Mouse (Mus musculus): ENCODE data around the gene Sec23a.
"Not testable (repeated sequence)": the region's sequence is repeated elsewhere in the genome, so short reads cannot be mapped to it uniquely, and the experiment has no call there.

Gene Sec23a

DNA sequence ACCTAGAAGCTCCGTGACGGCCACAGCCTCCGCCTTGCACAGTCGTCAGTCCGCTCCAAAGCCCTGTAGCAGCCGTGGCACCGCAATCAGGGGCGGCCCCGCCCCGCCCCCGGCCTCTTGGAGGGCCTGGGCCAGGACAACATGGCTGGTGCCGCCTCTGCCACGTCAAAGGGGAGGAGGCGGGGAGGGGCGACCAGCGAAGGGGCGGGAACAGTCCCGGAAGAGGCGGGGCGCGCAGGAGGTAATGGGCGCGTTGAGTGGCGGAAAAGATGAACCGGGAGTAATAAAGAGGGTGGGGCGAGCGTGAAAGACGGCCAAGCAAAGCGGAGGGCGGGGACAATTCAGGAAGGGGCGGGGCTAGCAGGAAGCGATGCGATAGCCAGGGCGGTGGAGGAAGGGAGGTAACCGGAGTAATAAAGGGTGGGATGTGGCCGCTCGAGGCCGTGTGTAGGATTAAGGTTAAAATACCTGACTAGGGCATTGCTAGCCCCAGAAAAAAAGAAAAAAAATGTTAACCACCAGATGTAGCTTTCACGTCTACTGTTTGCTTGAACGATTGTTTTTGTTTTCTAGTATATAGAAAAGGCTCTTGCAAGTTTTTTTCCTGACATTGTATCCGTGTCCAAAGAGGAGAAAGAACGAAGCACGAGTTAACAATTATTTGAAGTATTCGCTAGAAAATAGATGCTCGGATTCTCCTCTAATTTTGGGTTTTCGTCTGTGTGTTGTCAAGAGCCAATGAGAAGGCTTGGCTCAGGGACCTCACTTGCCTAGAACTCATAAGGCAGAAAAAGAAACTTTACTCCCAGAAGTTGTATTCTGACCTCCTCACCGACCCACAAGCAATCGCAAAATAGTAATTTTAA lies at the start of gene Sec23a:
Gene Sec23a, minus strand, starts transcription at position 174 of the 866 bp plus-strand sequence.
- in situ Hi-C loops (cut with MboI; ENCODE audit: unreplicated experiment in 2 of 2): loop anchor here (5.0 to 25.0 kb wide), 4 partner anchors 50 to 525 kb away; partner anchors contain the start of genes Fbxo33 (in 1 of the 2) and Trappc6b (in 1 of the 2)

DNA sequence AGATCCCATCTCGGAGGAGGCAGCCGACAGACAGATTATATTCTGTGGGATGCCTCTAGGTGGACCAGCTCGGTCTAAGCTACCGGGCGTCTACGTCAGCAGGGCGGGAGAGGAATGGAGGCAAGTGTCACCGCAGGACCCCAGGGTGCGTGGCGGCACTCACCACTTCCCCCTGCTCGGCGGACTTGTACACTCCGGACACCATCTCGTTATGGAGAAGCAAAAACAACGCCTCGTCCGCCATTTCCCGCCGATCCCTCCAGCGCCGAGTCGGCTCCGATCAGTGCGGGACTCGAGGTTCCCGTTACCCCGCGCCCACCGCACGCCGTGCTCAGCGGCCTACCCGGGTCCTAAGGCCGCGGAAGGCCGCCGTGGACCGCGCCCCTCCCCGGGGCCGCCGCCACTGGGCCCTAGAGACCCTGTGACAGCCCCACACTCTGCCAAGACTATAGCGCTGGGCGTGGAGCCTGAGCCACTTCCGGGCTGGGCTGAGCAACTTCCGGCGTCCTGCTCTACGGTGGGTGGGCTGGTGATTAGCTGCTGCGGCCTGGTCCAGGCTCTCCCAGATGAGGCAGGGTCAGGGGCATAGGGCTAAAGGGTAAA lies 49.3 kb upstream of the Sec23a start, which contains the start of gene Trappc6b:
Gene Trappc6b, minus strand, starts transcription at position 480 of the 603 bp plus-strand sequence.
- in situ Hi-C loops (cut with MboI; ENCODE audit: unreplicated experiment in 2 of 2): loop anchor here in 1 of 2 experiments (5.0 kb wide), 1 partner anchor 49 kb away; the partner anchor contains the start of genes Gemin2 and Sec23a

DNA sequence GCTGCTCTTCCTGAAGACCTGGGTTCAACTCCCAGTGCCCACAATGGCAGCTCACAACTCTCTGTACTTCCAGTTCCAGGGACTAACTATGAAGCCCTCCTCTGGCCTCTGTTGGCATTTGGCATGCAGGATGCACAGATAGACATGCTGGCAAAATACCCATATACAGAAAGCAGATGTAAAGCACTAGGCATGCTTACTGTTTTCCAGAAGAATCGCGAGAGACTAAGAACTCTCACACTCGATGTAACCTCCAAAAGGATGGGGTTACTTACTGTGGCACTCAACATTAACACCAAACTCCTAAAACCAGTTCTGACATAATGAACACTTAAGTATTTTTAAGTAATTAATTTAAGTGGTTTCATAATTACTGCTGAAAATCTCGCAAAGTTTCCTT lies 48.5 kb upstream of the Sec23a start:
- in situ Hi-C loops (cut with MboI; ENCODE audit: unreplicated experiment in 2 of 2): loop anchor here in 1 of 2 experiments (5.0 kb wide), 1 partner anchor 48 kb away; the partner anchor contains the start of genes Gemin2 and Sec23a

DNA sequence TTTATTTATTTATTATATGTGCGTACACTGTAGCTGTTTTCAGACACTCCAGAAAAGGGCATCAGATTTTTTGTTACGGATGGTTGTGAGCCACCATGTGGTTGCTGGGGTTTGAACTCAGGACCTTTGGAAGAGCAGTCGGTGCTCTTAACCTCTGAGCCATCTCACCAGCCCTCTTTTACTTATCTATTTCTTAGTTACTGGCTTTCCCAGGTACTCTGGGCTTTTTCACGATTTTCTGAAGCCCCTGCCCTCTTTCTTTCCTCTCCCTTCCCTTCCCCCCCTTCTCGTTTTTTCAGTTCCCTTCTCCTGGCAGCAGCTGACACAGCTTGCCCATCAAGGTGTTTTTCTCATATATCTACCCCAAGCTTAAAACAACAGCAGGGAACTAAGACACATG lies 46.4 kb upstream of the Sec23a start:
- in situ Hi-C loops (cut with MboI; ENCODE audit: unreplicated experiment in 2 of 2): not testable (repeated sequence)

DNA sequence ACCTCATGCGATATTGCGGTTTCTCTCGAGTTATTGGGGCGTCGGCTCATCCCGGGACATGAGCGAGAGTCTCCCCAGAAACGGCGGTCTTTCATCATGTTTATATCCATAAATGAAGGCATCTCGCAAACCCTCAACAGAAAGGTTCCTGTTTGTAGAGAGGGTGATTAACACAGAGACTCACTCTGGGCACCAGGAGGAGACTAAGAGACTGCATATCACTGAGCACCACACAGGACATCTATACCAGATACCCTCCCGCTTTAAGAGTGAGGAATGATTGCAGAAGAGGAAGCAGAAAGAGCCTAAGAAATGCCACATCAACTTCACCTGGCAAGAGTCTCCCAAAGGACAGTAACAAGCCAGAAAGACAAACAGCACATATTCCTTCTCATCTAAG lies 44.4 kb upstream of the Sec23a start:
- in situ Hi-C loops (cut with MboI; ENCODE audit: unreplicated experiment in 2 of 2): no loop called here

DNA sequence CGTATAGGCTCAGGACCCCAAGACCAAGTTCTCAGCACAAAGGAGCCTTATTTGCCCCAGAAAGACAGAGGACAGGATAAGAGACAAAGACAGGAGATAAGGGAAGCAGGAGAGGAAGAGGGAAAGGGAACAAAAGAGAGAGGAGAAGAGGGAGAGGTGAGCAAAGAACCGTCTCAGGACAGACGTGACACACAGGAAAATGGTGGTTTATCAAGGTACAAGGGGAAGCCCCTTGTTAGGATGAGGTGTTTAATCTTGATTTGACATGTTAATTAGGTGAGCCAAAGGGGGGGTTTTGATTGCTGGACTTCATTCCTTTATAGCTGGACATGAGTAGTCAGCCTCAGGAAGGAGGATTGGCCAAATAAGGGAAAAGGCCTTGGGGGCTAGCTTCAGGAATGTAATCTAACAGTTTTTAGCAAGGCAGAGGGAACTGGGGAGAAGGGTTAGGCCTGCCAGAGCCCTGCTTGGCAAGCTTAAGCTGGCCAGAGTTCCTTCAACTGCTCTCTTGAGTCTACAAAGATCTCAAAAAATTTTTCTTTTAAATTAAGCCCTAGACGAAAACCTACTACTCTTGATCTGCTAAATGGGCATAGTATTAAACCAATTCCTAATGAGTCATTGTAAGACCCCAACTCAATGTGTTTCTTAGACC lies 43.5 kb upstream of the Sec23a start:
- in situ Hi-C loops (cut with MboI; ENCODE audit: unreplicated experiment in 2 of 2): no loop called here

DNA sequence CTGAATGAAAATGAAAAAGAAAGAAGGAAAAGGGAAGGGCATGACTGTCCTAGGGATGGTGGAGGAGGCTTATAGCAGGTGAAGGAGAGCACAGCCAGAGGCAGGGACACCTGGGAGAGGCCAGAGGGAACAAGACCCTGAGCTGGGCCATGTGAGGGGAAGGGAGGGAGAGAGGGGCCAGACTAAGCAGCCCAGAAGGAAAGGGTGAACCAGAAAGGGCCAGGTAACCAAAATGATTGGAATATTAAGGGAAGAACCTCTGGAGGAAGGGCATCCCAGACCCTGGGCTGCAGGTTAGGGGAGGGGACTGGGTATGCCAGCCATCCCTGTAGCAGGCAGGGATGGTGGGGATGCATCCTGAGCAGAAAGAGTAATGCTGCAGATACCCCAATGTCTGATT lies 42.2 kb upstream of the Sec23a start:
- in situ Hi-C loops (cut with MboI; ENCODE audit: unreplicated experiment in 2 of 2): loop anchor here in 1 of 2 experiments (5.0 kb wide), 1 partner anchor 163 kb away; the partner anchor contains the start of gene Fbxo33

DNA sequence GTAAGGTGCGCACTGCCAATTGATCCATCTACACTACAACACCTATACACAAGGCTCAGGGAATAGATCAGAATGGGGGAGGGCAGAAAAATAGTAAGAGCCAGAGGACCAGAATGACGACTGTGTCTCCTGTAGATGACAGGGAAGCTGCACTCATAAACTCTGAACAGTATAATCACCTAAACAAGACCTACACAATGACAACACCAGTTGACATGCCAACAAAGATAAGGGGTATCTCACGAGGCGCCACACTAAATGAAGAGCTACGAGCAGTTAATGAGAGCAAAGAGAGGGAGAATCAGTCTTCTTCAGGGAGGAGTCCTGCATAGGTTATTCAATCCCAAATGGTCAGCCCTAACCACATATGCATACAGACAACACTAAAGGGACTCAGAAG lies 41.3 kb upstream of the Sec23a start:
- in situ Hi-C loops (cut with MboI; ENCODE audit: unreplicated experiment in 2 of 2): loop anchor here in 1 of 2 experiments (5.0 kb wide), 1 partner anchor 164 kb away; the partner anchor contains the start of gene Fbxo33

DNA sequence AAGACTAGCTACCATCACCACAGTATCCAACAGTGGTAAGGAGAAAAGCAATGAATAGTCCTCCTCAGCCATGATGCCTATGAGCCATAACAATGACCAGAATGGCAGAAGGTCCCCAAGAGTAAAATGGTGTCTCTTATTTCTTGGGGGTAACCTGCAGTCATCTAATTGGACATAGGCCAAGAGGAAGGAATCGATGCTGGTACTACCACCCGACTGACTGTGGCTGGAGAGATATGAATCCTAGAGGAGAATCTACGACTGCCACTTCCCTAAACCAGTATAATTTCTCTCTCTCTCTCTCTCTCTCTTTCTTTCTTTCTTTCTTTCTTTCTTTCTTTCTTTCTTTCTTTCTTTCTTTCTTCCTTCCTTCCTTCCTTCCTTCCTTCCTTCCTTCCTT lies 40.7 kb upstream of the Sec23a start:
- in situ Hi-C loops (cut with MboI; ENCODE audit: unreplicated experiment in 2 of 2): loop anchor here in 1 of 2 experiments (5.0 kb wide), 1 partner anchor 165 kb away; the partner anchor contains the start of gene Fbxo33

DNA sequence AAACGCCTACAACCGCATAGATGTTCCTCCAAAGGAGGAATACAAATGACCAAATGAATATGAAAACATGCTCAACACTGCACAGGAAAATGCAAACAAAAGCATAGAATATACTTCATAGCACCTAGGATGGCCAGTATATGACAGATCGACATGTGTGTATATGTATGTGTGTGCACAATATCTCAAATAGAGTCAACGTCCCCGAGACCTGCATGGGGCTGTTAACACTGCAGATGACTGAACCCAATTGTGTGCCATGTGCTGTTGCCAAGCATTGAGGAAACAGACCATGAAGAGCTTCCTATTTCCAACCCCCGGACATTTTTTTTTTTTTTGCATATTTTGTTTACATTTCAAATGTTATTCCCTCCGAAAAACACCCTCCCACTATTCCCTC lies 29.0 kb upstream of the Sec23a start:
- in situ Hi-C loops (cut with MboI; ENCODE audit: unreplicated experiment in 2 of 2): no loop called here

DNA sequence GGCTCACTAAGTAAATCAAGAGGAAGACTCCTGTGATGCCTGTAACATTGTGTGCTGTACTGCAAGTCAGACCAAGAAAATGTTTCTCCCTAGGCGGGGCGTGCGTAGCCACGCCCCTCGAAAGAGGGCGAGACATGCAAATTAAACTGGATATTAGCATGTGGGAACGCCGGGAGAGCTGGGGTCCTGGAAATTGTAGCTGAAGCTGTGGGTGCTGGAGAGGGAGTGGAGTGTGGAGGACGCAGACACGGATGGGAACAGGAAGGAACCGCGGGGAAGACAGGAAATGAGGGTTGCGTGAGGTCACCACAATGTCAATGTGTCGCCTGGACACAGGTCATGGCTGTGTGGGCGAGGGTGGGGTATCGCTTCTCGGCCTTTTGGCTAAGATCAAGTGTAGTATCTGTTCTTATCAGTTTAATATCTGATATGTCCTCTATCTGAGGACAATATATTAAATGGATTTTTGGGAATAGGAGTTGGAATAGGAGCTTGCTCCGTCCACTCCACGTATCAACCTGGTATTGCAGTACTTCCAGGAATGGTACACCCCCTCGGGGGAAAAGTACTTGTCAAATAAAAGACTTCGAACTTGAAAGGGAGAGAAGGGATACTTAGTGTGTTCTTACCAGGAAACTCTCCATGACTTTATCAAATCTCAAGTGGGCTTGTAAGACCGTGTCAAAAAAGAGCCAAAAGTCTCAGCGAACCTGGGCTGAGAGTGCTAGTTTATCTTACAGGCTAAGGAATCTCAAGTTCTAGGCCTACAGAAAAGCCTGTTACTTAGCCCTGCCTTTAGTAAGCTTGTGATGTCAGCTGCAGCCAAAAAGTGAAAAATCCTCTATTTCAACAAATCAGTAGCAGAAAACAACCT lies 28.4 kb upstream of the Sec23a start:
- in situ Hi-C loops (cut with MboI; ENCODE audit: unreplicated experiment in 2 of 2): no loop called here

DNA sequence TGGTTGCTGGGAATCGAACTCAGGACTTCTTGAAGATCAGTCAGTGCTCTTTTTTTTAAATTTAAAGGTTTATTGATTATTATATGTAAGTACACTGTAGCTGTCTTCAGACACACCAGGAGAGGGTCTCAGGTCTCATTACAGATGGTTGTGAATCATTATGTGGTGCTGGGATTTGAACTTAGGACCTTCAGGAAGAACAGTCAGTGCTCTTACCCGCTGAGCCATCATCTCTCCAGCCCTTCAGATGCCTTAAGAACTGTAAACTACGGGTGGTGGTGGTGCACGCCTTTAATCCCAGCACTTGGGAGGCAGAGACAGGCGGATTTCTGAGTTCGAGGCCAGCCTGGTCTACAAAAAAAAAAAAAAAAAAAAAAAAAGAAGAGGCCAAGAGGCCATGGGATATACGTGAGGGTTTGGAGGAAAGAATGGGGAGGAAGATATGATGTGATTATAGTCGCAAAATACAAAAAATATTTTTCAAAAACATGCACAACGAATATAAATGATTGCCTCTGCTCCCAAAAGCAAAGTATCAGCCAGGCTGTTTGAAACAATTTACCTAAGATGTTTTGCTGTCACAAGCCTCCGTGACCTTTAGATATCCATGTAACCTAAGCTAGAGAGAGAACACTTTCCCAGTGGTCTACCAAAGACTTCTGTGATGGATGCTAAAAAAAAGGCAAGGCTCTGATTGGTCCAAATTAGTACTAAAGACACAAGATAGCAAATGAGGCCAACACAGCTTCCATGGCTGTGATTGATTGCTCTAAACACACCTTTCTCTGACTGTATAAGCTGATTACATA lies 27.5 kb upstream of the Sec23a start:
- in situ Hi-C loops (cut with MboI; ENCODE audit: unreplicated experiment in 2 of 2): no loop called here

DNA sequence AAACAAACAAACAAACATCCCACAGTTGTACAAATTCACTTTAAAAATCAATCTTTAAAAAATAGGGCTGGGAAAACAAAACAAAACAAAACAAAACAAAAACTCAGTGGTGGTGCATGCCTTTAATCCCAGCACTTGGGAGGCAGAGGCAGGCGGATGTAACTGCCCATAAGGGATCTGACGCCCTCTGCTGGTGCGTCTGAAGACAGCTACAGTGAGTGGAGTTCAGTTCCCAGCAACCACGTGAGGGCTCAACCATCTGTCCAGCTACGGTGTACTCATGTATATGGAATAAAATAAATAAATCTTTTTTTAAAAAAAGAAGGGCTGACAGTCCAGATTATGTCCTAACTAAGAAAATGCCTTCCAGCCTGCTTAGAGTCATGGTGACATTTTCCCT lies 20.3 kb upstream of the Sec23a start:
- in situ Hi-C loops (cut with MboI; ENCODE audit: unreplicated experiment in 2 of 2): no loop called here

DNA sequence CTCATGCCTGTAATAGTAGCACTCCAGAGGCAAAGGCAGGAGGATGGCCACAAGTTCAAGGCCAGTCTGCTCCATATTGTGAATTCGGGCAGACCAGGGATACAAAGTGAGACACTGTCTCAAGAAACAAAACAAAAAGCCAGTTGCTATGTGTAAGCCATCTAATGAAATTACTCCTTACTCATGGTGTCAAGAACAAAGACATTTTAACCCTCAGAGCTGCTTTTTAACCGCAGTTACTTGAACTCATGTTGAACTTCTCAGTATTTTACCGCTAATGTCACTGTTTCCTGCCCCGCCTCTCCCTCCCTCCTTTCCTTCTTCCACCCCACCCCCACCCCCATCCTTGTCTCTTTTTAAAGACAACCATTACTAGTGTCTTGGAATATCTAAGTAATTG lies 9.5 kb upstream of the Sec23a start:
- in situ Hi-C loops (cut with MboI; ENCODE audit: unreplicated experiment in 2 of 2): loop anchor here in 1 of 2 experiments (25.0 kb wide), 2 partner anchors 116 to 516 kb away; no protein-coding TSS in a partner anchor

DNA sequence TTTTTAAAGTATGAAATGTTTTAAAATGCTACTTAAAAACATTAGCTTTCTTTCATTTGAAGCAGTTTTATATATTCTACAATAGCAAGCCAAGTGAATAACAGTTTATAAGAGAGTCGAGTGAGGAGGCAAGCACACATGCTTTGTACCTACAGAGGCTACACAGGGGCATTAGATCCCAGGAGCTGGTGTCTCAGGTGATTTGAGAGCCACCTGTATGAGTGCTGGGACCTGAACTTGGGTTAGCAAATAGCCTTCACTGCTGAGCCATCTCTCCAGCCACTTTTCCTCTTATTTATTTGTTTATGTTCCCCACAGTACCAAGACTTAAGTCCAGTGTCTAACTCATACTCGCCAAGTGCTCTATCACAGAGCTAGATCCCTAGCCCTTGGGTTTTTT lies 8.1 kb upstream of the Sec23a start:
- in situ Hi-C loops (cut with MboI; ENCODE audit: unreplicated experiment in 2 of 2): loop anchor here in 1 of 2 experiments (25.0 kb wide), 2 partner anchors 117 to 517 kb away; no protein-coding TSS in a partner anchor

DNA sequence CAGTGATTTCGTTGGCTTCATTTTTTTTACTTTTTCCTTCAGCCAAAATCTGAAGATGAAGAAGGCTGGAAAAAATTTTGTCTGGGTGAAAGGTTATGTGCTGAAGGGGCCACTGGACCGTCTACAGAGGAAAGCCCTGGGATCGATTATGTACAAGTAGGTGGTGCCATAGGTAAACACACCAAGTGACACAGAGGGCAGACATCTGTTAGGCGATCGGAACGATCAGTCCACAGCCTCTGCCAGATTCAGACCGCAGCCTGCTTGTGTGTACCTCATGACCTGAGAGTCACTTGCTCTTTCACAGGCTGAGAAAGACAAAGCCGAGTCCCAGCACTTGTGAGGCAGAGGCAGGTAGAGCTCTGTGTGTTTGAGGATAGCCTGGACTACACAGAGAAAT lies 6.2 kb upstream of the Sec23a start:
- in situ Hi-C loops (cut with MboI; ENCODE audit: unreplicated experiment in 2 of 2): loop anchor here in 1 of 2 experiments (25.0 kb wide), 2 partner anchors 119 to 519 kb away; no protein-coding TSS in a partner anchor

DNA sequence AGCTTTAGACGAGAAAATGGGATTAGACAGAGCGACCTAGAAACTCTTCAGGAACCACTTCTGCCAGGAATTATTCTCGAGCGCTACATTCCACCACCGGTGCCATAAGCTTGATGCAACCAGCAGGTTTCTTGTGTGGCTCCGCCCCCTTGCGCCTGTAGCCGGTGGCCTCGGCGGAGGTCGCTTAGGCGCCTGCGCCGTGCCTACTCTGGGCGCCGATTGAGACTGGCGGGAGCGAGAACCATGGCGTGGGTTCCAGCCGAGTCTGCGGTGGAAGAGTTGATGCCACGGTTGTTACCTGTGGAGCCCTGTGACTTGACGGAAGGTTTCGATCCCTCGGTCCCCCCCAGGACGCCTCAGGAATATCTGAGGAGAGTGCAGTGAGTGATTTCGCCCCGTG lies 1.4 kb upstream of the Sec23a start, which contains the start of gene Gemin2:
Gene Gemin2, plus strand, starts transcription at position 160 of the 400 bp plus-strand sequence.
- in situ Hi-C loops (cut with MboI; ENCODE audit: unreplicated experiment in 2 of 2): loop anchor here (5.0 to 25.0 kb wide), 4 partner anchors 49 to 524 kb away; partner anchors contain the start of genes Fbxo33 (in 1 of the 2) and Trappc6b (in 1 of the 2)

DNA sequence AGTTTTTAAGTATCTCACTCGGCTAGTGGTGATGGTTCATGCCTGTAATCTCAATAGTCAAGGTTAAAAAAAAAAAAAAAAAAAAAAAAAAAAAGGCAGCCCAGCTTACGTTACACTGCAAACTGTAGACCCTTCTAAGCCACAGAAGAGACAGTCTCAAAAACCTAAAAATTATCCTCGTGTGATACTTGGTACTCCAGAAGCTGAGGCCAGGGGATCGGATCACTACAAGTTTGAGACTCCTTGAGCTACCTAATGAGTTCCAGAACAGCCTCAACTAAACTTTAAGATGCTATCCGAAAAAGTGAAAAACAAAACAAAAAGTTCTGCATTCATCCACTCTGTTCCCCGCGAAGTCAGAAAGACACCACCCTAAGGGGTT lies 884 bp upstream of the Sec23a start:
- in situ Hi-C loops (cut with MboI; ENCODE audit: unreplicated experiment in 2 of 2): loop anchor here (5.0 to 25.0 kb wide), 4 partner anchors 50 to 525 kb away; partner anchors contain the start of genes Fbxo33 (in 1 of the 2) and Trappc6b (in 1 of the 2)
